Mouse (Mus musculus) embryonic stem cell, embryonic (primary cell): ENCODE data around the gene Dst.

Source experiments
- CTCF ChIA-PET, 4 experiments: fragments of 300-600 bp in 2 of 4; fragments of 350-600 bp in 2 of 4; sonication (Branson Sonifier 250); formaldehyde crosslinking; loops; one replicate each; lab custom pipeline; 2022; ENCODE audit warnings: inconsistent platforms in 2 of 4; lab: Charles Lee
- POLR2A ChIA-PET, 4 experiments: fragments of 300-600 bp in 2 of 4; fragments of 350-600 bp in 2 of 4; sonication (Branson Sonifier 250); formaldehyde crosslinking; loops; one replicate each; lab custom pipeline; 2022; ENCODE audit warnings: antibody characterized with exemption in 4 of 4, inconsistent platforms in 1 of 4; lab: Charles Lee

Gene Dst

GRCm38 (mm10) chr1:34121157-34122015 lies 213.4 kb downstream of the Dst start:
- ChIA-PET POLR2A (interaction anchor here (0.8 to 12.5 kb wide), 13 partner anchors 9 to 48 kb away, joined by 3 to 130 read pairs (median 5); no protein-coding TSS in a partner anchor), CTCF (interaction anchor here in 2 of 4 experiments (1.0 to 1.3 kb wide), 3 partner anchors 25 to 43 kb away, joined by 3 to 5 read pairs (median 4); no protein-coding TSS in a partner anchor)

GRCm38 (mm10) chr1:34122198-34122597 lies 214.2 kb downstream of the Dst start:
- POLR2A ChIA-PET: interaction anchor here (0.7 to 12.5 kb wide), 13 partner anchors 8 to 59 kb away, joined by 3 to 130 read pairs (median 5); no protein-coding TSS in a partner anchor
- CTCF ChIA-PET: interaction anchor here in 1 of 4 experiments (1.0 kb wide), 1 partner anchor 42 kb away, joined by 4 read pairs; no protein-coding TSS in a partner anchor

GRCm38 (mm10) chr1:34122905-34123304 lies 214.9 kb downstream of the Dst start:
- POLR2A ChIA-PET: interaction anchor here in 3 of 4 experiments (0.7 to 12.5 kb wide), 11 partner anchors 9 to 60 kb away, joined by 3 to 130 read pairs (median 4); no protein-coding TSS in a partner anchor
- CTCF ChIA-PET: interaction anchor here in 1 of 4 experiments (0.8 kb wide), 1 partner anchor 68 kb away, joined by 3 read pairs; no protein-coding TSS in a partner anchor

- CTCF ChIA-PET: interaction anchor here in 2 of 4 experiments (0.8 to 1.0 kb wide), 2 partner anchors 23 to 68 kb away, joined by 3 read pairs; no protein-coding TSS in a partner anchor
- POLR2A ChIA-PET: interaction anchor here in 2 of 4 experiments (0.8 to 12.5 kb wide), 12 partner anchors 10 to 117 kb away, joined by 3 to 130 read pairs (median 8); no protein-coding TSS in a partner anchor
Measured at GRCm38 (mm10) chr1:34123334-34123733, 215.3 kb downstream of the Dst start.

- POLR2A ChIA-PET: interaction anchor here in 3 of 4 experiments (0.8 to 12.5 kb wide), 22 partner anchors 9 to 118 kb away, joined by 3 to 130 read pairs (median 6); no protein-coding TSS in a partner anchor
Measured at GRCm38 (mm10) chr1:34124376-34124775, 216.4 kb downstream of the Dst start.

GRCm38 (mm10) chr1:34125148-34125547 lies 217.1 kb downstream of the Dst start:
- POLR2A ChIA-PET: interaction anchor here in 2 of 4 experiments (0.9 to 12.5 kb wide), 15 partner anchors 10 to 119 kb away, joined by 3 to 130 read pairs (median 6); no protein-coding TSS in a partner anchor
- CTCF ChIA-PET: interaction anchor here in 2 of 4 experiments (0.5 to 0.6 kb wide), 2 partner anchors 33 to 63 kb away, joined by 3 read pairs; no protein-coding TSS in a partner anchor

More at GRCm38 (mm10) chr1:34124376-34124775, 216.4 kb downstream of the Dst start:
- CTCF ChIA-PET: interaction anchor here in 3 of 4 experiments (0.5 to 1.0 kb wide), 4 partner anchors 14 to 64 kb away, joined by 3 read pairs; no protein-coding TSS in a partner anchor

GRCm38 (mm10) chr1:34127714-34128474 lies 219.9 kb downstream of the Dst start:
- CTCF ChIA-PET: no interaction called here

GRCm38 (mm10) chr1:34128796-34129195 lies 220.8 kb downstream of the Dst start:
- POLR2A ChIA-PET: interaction anchor here in 2 of 4 experiments (0.6 to 12.5 kb wide), 7 partner anchors 8 to 52 kb away, joined by 3 to 130 read pairs (median 4); no protein-coding TSS in a partner anchor
- CTCF ChIA-PET: no interaction called here

More at GRCm38 (mm10) chr1:34127714-34128474, 219.9 kb downstream of the Dst start:
- POLR2A ChIA-PET: interaction anchor here in 3 of 4 experiments (0.5 to 12.5 kb wide), 15 partner anchors 9 to 51 kb away, joined by 3 to 130 read pairs (median 4); no protein-coding TSS in a partner anchor

- POLR2A ChIA-PET: interaction anchor here in 2 of 4 experiments (1.0 to 12.5 kb wide), 5 partner anchors 8 to 20 kb away, joined by 3 to 130 read pairs (median 7); no protein-coding TSS in a partner anchor
Measured at GRCm38 (mm10) chr1:34129691-34130090, 221.7 kb downstream of the Dst start.

GRCm38 (mm10) chr1:34130804-34131203 lies 222.8 kb downstream of the Dst start:
- ChIA-PET POLR2A (interaction anchor here in 3 of 4 experiments (0.6 to 12.5 kb wide), 8 partner anchors 6 to 611 kb away, joined by 3 to 130 read pairs (median 4); no protein-coding TSS in a partner anchor), CTCF (interaction anchor here in 2 of 4 experiments (0.6 to 1.0 kb wide), 2 partner anchors 34 to 568 kb away, joined by 3 read pairs; no protein-coding TSS in a partner anchor)

More at GRCm38 (mm10) chr1:34129691-34130090, 221.7 kb downstream of the Dst start:
- CTCF ChIA-PET: interaction anchor here in 2 of 4 experiments (0.5 to 0.7 kb wide), 2 partner anchors 30 to 283 kb away, joined by 3 to 4 read pairs; no protein-coding TSS in a partner anchor

- POLR2A ChIA-PET: interaction anchor here (1.0 to 12.4 kb wide), 11 partner anchors 8 to 58 kb away, joined by 3 to 130 read pairs (median 3); no protein-coding TSS in a partner anchor
- CTCF ChIA-PET: no interaction called here
Measured at GRCm38 (mm10) chr1:34132875-34133274, 224.8 kb downstream of the Dst start.

GRCm38 (mm10) chr1:34135535-34135934 lies 227.5 kb downstream of the Dst start:
- POLR2A ChIA-PET: interaction anchor here in 2 of 4 experiments (1.0 to 12.4 kb wide), 5 partner anchors 11 to 32 kb away, joined by 3 to 130 read pairs (median 3); no protein-coding TSS in a partner anchor
- CTCF ChIA-PET: no interaction called here

GRCm38 (mm10) chr1:34139191-34139853 lies 231.3 kb downstream of the Dst start:
- POLR2A ChIA-PET: interaction anchor here in 3 of 4 experiments (0.7 to 12.4 kb wide), 49 partner anchors 9 to 469 kb away, joined by 3 to 130 read pairs (median 4); partner anchors contain the start of gene Bend6 (in 1 of the 3)
- CTCF ChIA-PET: interaction anchor here (1.0 to 2.8 kb wide), 6 partner anchors 22 to 245 kb away, joined by 3 to 8 read pairs (median 5); no protein-coding TSS in a partner anchor

GRCm38 (mm10) chr1:34139871-34140471 lies 231.9 kb downstream of the Dst start:
- POLR2A ChIA-PET: interaction anchor here in 3 of 4 experiments (0.7 to 12.4 kb wide), 45 partner anchors 8 to 470 kb away, joined by 3 to 130 read pairs (median 5); partner anchors contain the start of gene Bend6 (in 1 of the 3)
- CTCF ChIA-PET: interaction anchor here (0.6 to 2.8 kb wide), 9 partner anchors 16 to 246 kb away, joined by 3 to 8 read pairs (median 4); no protein-coding TSS in a partner anchor

- POLR2A ChIA-PET: interaction anchor here in 3 of 4 experiments (0.6 to 12.4 kb wide), 25 partner anchors 8 to 123 kb away, joined by 3 to 130 read pairs (median 7); no protein-coding TSS in a partner anchor
- CTCF ChIA-PET: interaction anchor here in 3 of 4 experiments (0.6 to 2.8 kb wide), 4 partner anchors 15 to 35 kb away, joined by 3 to 8 read pairs (median 4); no protein-coding TSS in a partner anchor
Measured at GRCm38 (mm10) chr1:34140686-34141085, 232.7 kb downstream of the Dst start.
